Mouse (Mus musculus) kidney, adult 8-10 months (tissue): ENCODE results near the gene Zdhhc13.
A peak's percentile ranks its signal among the peaks of the same experiment; 100 is the strongest.

Experiments used
- DNase-seq, 2 experiments: peaks; one replicate each; pipeline ENCODE4 v3.0.0; 2022

Gene Zdhhc13

DNA sequence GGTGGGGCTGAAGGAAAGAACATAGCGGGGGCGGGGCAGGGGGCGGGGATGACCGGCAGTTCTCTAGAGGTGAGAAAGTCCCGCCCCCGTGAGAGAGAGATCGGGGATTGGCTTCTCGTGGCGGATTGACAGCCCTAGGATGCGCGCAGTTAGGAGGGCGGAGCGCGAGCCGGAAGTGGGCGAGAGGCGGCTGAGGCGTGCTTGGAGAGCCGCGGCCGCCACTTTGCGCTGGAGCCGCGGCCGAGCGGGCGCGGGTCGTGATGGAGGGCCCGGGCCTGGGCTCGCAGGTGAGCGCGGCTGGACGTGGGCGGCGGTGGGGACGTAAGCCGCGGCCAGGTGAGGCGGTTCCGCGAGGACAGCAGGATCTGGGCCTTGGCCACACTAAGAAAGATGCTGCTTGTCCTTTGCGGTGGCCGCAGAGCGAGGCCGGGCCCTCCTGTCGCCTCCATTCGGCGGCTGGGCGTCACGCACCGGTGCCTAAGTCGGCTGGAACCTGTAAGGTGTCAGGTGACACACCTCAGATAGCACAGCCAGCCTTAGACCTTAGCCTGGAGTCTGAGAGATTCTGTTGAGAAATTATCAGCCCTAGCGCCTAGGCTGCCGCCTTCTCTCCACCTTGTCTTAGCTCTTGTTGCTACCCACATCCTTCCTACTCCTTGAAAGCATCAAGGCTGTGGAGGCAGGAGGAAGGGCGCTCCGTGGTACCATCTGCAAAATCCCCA, at the start of gene Zdhhc13:
Gene Zdhhc13, plus strand, starts transcription at position 153 of the 722 bp plus-strand sequence.
- DNase-seq = peak; percentile 94 to 95

DNA sequence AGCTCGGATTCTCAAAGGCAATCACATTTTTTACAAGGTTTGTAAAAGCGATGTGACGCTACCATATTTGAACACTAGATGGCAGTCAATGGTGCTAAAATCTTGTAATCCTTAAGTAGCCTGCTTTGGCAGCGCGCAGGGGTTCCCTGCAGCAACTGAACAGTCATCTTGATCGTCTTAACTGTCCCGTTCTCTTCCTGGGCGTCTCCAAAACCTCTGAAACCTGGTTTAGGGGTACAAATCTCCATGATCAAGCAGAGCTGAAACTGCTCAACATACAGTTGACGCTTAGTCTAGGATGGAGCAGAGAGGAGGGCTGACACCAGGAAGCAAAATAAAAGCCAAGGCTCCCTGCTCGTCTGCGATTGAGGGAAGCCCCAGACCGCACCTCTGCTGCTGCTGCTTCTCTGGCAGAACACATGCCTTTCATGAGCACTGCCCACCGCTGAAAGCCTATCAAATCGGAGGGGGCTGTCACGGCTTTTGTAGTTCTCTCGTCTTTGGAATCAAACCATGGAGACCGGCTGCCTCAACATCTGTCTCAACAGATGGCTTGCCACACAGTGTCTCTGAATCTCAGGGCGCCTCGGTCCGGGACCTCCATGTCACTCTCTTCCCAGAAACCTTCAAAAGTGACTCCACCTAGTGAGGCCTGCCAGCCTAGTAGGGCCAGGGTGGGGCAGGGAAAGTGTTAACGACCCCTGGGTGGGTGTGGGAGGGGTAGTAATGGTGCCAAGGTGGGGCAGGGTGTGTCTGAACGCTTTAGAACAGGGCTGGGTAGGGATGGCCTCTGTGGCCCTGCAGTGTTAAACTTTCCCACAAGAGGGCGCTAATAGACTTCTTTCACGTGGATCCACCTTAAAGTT, 39.3 kb upstream of the Zdhhc13 start:
- peak; percentile 70 to 85 for DNase-seq

DNA sequence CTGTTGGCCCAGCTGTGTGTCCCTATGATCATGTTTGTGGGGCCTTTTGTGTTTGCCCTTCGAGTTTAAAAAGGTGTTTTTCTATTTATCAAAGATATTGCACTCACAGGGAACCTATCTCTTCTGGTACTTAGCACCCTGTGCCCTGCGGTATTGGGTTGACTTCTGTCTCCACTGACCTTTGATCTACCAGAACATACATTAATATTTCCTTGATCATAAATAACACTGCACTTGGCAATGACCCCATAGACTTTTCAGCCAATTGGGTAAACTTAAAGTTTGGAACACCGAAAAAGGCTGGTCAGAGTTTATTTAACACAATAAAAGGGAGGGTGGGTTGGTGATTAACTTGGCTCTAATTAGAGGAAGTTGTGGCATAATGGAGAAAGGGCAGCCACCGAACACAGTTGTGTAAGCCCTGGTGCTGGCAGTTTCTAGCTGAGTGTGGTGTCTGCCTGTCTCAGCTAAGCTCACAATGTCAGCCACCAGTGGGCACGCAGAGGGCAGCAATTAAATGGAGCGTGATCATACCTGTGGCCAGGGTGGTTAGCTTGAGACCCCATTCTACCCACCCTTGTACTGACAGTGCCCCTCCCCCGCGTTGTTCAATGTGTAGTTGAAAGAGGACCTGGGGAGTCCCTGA, 38.5 kb upstream of the Zdhhc13 start:
- DNase-seq = peak; percentile 37 to 49

DNA sequence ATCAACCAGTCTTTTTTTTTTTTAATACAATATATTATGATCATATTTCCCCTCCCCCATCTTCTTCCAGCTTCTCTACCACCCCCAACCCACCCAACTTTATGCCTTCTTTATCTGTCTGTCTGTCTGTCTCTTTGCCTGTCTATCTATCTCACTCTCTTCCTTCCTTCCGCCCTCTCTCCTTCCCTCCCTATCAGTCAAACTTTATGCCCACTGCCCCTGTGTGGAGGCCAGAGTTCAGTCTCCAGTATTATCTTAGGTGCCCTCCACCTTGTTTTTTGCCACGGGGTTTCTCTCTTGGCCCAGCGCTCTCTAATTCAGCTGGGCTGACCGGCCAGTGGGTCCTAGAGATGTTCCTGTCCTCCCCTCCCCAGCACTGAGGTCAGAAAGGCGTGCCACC, 37.6 kb upstream of the Zdhhc13 start:
- no peak for DNase-seq

DNA sequence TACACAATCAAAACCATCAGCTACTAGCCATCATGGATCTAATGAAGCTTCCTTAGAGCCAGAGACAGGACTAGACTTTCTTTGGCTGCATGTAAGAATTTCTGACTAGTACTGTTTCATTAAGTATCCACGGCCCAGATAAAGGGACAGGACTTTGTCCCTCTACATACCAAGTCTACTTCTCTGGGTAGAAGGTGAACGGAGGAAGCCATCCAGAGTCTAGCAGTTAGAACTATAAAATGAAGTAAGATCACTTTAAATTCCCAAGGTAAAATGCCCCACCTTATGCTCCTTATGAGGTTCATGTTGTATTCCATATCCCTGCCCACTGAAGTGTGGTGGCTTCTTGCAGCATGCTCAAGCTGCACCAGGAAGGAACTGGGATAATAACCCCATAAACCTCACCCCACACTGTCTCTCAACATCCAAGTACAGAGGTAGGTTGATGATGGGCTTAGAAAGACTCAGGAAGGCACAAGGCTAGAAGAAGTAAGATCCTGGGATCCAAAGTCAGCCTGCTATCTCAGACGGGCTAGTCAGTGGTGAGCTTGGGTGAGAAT, 34.3 kb upstream of the Zdhhc13 start:
- DNase-seq = no peak

DNA sequence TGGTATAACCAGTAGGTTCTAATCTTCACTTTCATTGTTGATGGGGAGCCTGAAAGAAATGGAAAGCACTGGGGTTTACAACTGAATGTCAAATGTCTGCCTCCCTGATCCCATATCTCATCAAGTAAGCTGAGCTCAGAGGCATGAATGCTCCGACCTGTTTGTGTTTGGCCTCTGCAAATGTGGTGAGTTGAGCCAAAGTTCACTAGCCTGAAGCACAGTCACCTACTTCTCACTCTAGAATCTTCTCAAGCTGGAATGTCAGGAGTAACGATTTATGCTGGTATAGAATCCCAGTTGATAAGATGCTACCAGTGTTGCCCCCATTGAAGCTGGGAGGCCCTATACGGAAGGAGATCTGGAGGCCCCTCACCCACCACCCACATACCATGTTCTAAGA, 33.0 kb upstream of the Zdhhc13 start:
- DNase-seq = no peak

DNA sequence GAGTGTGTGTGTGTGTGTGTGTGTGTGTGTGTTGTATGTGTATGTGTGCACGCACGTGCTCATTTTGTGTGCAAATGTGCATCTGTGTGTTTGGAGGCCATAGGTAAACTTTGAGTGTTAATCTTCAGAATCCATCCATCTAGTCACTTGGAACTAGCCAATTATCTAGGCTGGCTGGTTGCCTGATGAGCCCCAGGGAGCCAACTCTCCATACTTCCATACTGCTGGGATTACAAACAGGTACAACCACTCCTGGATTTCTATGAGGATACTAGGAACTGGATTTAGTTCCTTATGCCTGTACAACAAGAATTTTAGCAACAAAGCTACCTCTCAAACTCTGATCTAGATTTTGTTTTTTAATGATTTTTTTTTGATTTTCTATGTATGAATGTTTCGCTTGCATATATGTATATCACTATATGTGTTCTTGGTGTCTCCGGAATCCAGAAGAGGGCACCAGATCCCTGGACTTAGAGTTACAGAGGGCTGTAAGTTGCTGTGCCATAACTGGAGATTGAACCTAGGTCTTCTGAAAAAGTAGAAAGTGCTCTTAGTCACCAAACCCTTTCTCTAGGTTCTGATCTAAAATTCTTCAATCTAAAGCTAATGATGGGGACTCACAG, 32.4 kb upstream of the Zdhhc13 start:
- DNase-seq = no peak

DNA sequence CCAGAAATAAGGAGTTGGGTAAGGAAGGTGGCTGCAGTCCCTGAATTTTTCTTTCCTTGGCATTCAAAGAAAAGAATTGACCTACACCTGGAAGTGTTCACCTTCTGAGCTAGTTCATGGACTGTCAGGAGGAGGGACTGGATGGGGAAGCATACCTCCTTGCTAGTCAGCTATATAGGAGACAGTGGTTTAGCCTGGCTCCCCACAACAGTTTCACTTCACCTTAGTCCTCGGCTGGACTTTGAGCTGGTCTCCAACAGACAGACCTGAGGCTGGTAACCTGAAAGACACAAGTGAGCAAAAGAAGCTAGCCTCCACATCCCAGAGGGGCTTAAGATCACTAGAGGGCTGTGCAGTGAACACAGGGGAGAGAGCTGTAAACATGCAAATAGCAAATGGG, 30.7 kb upstream of the Zdhhc13 start:
- DNase-seq = no peak

DNA sequence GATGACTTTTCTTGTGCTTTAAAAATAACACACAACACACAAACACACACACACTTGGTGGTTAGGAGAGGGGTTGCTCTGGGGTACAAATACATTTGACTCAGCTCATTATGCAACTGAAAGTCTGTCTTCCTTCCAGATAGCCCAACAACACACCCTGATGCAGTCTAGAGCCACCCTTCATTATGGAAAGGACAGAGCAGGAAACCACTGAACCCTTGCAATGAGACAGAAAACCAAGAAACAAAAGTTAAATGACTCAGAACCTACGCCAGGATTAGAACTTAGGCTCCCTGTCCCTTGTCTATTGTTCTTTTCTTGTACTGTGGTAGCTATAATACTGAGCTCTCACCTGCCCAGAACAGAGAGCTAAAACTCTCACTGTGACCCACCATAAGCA, 28.0 kb upstream of the Zdhhc13 start:
- no peak for DNase-seq

DNA sequence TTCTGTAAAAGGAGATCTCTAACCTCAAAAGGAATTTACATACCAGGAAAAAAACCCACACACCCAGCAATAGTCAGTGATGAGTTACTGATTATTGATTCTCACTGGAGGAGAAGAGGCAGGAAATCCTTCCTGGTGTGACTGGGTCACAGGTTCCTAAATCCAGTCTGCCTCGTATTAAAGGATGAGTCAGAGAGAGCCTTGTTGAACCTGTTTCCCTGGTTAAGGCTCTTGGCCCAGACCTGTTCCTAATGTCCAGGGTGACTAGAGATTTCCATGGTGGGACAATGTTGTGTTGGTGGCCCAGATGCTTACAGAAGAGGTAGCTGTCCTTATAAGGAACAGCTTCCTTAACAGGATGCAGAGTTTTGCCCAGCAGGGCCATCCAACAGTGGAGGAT, 26.5 kb upstream of the Zdhhc13 start:
- no peak for DNase-seq

DNA sequence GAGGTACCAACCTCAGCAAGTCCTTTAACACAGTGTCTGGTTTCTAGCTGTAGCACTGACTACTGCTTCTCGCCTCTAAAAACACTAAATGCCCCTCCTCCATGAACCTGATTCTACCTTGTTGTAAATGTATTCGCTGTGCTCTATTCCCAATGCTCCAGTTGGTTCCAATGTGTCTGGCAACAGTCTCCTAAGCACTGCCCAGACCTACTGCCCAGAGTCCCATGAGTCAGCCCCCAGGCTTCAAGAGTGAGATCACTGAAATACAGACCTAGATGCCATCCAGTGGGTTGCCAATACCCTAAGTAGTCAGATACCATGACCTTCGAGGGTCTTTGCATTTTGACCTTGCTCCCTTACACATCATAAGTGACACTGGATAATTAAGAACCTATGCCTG, 26.1 kb upstream of the Zdhhc13 start:
- no peak for DNase-seq

DNA sequence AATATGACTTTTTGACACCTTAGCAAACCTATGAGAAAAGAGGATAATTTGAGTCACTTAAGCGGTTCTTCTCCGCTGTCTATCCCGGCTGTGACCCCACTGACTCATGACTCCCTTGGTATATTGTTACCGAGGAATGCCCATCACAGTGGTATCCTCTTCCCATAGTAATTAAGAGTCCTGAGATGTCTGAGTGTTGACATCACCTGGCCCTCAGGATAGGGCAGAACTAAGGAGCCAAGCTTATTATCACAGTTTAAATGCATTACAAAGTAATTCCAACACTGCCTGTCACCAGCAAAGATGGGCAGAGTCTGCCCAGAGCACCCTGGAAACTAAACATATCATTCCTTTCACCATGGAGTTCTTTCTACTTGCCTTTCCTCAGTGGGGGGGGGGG, 22.8 kb upstream of the Zdhhc13 start:
- DNase-seq = no peak

DNA sequence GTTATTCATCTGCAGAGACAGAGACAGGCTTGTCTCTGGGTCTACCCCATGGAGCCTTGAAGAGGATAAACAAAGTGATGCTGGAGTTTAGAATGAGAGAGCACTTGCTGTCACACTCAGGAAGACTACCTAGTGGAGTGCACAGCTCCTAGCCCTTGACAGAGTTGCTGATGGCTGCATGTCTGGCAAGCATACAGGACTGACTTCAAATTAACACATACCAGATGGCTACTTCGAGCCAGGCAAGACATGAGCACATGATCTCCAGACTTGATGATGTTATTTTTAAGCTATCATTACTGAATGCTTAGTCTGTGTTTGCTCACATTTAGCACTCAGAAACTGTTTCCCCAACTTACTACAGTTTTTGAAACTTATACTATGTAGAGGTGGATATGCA, 19.1 kb upstream of the Zdhhc13 start:
- no peak for DNase-seq

DNA sequence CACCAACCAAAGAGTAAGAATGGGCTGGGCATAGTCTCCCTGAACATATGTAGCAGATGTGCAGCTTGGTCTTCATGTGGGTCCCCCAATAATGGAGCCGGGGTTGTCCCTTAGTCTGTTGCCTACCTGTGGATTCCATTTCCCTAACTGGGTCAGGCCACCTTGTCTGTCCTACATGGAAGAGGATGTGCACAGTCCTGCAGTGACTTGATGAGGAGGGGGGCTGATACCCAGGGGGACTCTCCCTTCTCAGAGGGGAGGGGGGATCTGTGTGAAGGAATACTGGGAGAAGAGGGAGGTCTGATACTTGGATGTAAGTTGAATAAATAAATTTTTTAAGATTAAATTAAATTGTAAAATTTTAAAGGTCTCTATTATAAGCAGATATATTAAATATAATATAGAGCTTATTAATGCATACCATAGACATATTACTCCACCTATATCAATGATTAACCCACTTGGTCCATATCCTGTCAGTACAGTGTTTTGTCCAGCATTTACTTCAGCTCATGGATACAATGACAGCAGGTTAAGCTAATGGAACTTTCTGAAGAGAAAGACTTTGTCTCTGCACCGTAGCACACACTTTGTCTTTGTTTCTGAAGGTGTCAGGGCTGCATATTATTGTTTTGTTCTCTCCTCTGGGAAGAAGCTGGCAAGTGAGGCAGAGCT, 16.6 kb upstream of the Zdhhc13 start:
- DNase-seq = no peak

DNA sequence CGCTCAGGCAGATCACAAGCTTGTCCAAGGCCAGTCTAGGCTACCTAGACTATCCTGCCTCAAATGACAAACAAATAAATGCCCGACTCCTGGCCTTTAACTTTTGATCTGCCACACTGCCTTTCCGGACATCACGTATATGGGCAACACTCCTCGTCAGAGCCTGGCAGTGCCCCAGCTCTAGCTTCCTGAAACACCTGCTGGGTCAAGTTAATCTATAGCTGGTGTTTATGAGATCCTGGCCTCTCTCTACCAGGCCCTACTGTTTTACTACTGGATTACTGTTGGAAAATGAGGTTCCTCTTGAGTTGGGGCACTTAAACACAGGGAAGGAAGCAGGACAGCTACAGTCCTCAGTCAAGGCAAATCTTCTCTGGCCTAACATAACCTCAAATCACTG, 15.5 kb upstream of the Zdhhc13 start:
- no peak for DNase-seq

DNA sequence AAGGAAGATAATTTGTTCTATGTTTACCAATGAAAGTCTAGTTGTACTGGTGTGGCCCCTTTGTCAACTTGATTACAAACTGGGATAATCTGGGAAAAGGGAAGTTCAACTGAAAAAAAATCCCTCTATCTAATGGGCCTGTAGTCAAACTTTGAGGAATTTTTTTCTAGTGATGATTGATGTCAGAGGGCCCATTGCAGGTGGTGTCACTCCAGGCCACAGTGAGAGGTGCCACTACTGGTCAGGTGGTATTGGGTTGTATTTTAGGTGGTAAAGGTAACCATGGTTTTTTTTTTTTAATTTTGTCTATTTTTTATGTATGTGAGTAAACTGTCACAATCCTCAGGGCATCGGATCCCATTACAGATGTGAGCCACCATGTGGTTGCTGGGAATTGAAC, 14.2 kb upstream of the Zdhhc13 start:
- no peak for DNase-seq

DNA sequence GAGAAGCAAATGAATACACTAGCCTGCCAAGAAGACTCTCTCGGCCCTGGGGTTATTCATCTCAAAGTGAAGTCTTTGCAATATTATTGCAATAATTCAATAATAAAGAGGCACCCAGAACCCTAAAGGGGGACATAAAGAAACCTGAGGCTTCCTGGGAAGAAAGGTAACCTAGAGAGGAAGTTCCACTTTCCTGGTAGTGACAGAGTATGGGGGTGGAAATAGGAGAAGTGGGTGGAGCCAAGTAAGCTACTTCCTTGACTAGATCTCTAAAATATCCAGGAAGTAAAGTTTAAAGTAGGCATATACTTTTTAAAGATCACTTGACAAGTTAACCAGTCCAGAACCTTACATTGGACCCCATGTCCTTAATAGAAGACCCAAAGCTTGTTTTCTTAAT, 13.4 kb upstream of the Zdhhc13 start:
- DNase-seq = no peak

DNA sequence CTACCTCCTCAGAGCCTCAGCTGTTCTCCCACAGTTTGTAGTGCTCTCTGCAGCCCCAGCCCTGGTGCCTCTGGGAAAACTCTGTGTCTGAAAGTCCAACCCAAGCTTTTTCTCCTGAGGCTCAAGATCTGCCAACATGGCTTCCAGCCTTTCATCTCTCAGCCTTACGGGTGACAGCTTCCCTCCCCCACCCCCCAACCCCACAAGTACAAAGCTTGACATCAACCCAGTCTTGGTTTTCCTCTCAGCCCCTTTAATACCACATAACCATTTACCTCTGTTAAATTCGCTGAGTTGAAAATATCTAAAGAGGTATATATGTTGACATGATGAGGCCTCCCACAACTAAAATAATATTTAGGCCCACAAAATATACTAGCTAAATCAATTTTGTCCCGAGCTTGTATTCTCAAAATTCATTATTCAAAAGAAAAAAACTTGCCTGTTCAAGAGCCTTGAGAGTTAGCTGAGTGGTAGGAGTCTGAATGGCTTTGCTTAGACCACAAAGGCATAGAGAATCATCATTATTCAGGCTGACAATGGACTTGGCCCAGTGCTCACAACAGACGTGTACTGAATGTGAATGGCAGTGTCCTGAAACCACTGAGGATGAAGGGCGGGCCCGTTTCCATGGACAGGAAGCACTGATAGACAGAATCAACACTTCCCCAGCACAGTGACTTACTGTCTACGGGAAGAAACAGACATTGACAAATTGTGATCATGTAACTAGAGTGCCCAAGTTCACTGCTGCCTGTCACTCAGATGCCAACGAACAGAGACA, 10.9 kb upstream of the Zdhhc13 start:
- no peak for DNase-seq

DNA sequence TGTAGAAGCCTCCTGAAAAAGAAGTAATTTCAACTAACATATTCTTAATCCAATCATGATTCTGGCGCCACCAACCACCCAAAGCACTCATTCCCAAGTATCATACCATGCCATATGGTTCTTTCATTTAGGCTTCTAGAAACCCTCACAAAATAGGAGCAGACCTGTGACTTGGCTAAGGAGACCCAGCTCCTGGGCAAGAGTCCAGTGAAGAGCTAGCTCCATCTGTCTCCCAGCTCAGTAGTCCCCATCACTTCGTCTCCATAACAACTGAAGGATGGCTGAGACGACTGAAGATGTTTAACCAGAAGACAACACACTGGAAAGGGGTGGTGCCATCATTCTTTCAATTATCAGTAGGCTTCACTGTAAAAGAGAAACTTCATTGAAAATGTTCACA, 9.7 kb upstream of the Zdhhc13 start:
- DNase-seq = no peak

DNA sequence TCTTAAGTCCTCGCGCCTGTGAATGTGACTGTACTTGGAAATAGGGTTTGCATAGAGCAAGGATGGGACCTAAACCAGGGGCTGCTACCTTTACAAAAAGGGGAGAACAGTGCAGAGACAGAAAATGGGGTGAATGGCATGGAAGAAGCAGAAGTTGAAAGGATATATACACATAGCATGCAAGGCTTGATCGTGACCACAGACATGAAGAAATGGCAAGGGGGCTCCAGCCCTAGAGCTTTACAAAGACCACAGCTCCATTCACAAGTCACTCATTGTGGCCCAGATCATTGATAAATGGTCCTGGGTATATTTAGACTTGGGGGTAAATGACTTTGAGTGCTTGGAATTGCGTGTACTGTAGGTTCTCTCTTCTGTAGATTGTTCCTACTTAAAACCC, 6.4 kb upstream of the Zdhhc13 start:
- DNase-seq = no peak

DNA sequence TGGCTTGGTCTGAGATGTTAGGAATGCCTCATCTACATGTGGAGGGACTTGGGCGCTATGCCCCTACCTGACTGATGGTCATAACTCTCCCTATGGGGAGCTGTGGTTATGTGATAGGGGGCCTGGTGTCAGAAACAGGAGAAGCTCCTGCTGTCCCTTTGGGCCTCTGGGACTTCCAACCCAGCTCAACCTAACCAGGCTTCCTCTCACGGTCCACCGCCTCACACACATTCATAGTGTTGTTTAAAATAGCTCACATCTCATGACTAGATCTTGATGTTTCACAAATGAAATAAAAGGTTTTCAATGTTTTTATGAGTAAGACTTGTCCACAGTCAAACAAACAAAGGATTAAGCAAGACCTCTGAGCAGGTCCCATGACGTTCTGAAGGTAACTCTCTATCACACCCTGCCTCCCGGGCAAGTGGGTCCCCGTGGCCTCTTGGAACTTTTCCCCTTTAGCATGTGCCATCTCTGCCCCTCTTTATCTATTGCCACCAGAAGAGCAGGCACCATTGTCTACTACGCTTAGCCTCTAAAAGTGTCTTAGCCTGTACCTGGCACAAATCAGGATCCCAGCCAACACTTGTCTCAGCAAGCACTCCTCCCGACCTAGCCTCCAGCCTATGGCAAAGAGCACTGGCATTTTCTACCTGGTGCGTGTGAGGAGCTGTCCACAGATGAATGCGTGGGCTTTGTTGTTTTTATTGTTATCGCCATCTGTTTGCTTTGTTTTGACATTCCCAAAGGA, 3.9 kb upstream of the Zdhhc13 start:
- no peak for DNase-seq
